Mouse (Mus musculus): ENCODE results near the gene Rad51d. TPM values are rescaled to one million over a fixed set of nuclear protein-coding genes. Genes with fewer than 3 reads are reported as not detected.
"Not testable (repeated sequence)": the region's sequence is repeated elsewhere in the genome, so short reads cannot be mapped to it uniquely, and the experiment has no call there.

Gene Rad51d
- polyA plus RNA-seq, 1 experiment from 2014 or later: 4.4 TPM

DNA sequence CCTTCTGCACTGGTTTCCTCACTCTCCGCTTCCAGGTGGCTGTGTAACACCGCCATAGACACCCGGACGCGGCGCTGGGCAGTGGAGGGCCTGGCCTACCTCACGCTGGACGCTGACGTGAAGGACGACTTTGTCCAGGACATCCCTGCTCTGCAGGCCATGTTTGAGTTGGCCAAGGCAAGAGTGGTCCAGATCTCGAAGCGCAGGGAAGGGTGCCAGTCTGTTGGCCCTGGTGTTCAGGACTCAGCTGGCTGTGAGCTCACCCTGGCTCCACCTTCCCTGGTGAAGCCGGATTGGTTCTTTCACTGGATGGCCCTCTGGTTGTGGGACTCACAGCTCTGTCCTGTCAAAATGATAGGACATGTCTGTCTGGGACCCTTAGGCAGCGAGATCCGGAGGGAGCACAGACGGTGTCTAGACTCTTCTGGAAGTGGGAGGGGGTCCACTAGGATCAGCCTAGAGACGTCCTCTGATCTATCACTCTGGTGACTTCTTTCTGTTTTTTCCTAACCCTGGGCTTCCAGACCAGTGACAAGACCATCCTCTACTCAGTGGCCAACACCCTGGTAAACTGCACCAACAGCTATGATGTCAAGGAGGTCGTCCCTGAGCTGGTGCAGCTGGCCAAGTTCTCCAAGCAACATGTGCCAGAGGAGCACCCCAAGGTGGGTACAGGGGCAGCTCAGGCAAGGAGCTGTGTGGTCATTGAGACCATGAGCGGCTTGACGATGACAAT, 38.7 kb upstream of the Rad51d start:
- TF ChIP-seq CTCF (IDR thresholded peaks at IDR 0.05; ENCODE audit: low read depth) (no peak), EP300 (IDR thresholded peaks at IDR 0.05; ENCODE audit: low read depth) (no peak)
- ATAC-seq: no peak
- H3K4me2 ChIP-seq (ENCODE audit: low read depth, low read length): no peak overlapping the region
- H3K4me1 ChIP-seq (ENCODE audit: insufficient read depth): peaks cover 2% of the 10 kb centered on the region; the same call in 1 of the 2 replicates
- DNase-seq: no peak
- no peak overlapping the region for H3K4me3 ChIP-seq (ENCODE audit: low read depth, low read length)
- no peak overlapping the region for H3K9ac ChIP-seq (replicated peaks)
- H3K27ac ChIP-seq (ENCODE audit: low read depth): no peak overlapping the region
- WGBS (ENCODE audit: insufficient replicate concordance): 44% methylated on average over 20 of the region's 20 CpGs
- no peaks in the 10 kb centered on the region for H3K36me3 ChIP-seq (replicated peaks; ENCODE audit: insufficient read depth, low read length)
- peaks cover 50% of the 10 kb centered on the region for H3K27me3 ChIP-seq (ENCODE audit: insufficient read depth, low read length)
- no peaks in the 10 kb centered on the region for H3K9me3 ChIP-seq (ENCODE audit: low read length)

DNA sequence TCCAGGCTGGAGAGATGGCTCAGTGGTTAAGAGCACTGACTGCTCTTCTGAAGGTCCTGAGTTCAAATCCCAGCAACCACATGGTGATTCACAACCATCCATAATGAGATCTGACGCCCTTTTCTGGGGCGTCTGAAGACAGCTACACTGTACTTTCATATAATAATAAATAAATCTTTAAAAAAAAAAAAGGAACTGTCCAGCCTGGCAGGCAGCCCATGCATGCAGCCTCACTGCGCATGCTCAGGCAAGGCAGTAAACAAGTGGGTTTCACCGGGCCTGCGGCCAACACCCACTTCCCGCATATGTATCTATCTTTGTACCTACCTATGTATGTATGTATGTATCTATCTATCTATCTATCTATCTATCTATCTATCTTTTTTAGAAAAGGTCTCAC, 33.5 kb upstream of the Rad51d start:
- not testable (repeated sequence) for H3K27ac ChIP-seq (ENCODE audit: low read depth); DNase-seq; H3K9me3 ChIP-seq (ENCODE audit: low read length); H3K9ac ChIP-seq (replicated peaks); H3K4me2 ChIP-seq (ENCODE audit: low read depth, low read length); H3K4me1 ChIP-seq (ENCODE audit: insufficient read depth); H3K36me3 ChIP-seq (replicated peaks; ENCODE audit: insufficient read depth, low read length); ATAC-seq; H3K4me3 ChIP-seq (ENCODE audit: low read depth, low read length)
- peaks cover 16% of the 10 kb centered on the region; the same call in 1 of the 2 replicates for H3K27me3 ChIP-seq (ENCODE audit: insufficient read depth, low read length)
- WGBS (ENCODE audit: insufficient replicate concordance): 77% methylated on average over 6 of the region's 6 CpGs

DNA sequence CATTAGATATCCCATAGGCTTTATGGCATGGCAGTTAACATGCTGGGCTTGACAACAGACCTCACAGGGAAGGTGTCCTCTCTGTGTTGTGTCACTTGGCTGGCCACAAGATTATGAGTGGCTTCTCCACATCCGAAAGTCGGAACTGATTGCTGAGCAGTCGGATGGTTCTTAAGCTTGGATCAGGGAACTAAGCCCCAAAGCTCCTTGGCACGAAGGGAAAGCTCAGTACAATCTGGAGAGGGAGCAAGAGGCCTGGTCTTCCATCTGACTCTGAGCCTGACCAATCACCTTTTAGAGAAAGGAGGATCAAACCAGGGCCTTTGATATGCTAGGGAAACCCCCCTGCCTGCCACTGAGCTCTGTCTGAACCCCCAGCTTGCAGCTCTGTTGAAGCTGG, 31.3 kb upstream of the Rad51d start:
- 68% methylated on average over 4 of the region's 4 CpGs for WGBS (ENCODE audit: insufficient replicate concordance)
- no peak overlapping the region for H3K27ac ChIP-seq (ENCODE audit: low read depth)
- no peak overlapping the region for H3K4me3 ChIP-seq (ENCODE audit: low read depth, low read length)
- ATAC-seq (no peak), DNase-seq (no peak)
- H3K4me1 ChIP-seq (ENCODE audit: insufficient read depth): no peaks in the 10 kb centered on the region
- peaks cover 15% of the 10 kb centered on the region; the same call in 1 of the 2 replicates for H3K27me3 ChIP-seq (ENCODE audit: insufficient read depth, low read length)
- TF ChIP-seq EP300 (IDR thresholded peaks at IDR 0.05; ENCODE audit: low read depth) (no peak), CTCF (IDR thresholded peaks at IDR 0.05; ENCODE audit: low read depth) (no peak)
- no peaks in the 10 kb centered on the region for H3K9me3 ChIP-seq (ENCODE audit: low read length)
- H3K36me3 ChIP-seq (replicated peaks; ENCODE audit: insufficient read depth, low read length): no peaks in the 10 kb centered on the region
- no peak overlapping the region for H3K4me2 ChIP-seq (ENCODE audit: low read depth, low read length)
- H3K9ac ChIP-seq (replicated peaks): no peak overlapping the region

DNA sequence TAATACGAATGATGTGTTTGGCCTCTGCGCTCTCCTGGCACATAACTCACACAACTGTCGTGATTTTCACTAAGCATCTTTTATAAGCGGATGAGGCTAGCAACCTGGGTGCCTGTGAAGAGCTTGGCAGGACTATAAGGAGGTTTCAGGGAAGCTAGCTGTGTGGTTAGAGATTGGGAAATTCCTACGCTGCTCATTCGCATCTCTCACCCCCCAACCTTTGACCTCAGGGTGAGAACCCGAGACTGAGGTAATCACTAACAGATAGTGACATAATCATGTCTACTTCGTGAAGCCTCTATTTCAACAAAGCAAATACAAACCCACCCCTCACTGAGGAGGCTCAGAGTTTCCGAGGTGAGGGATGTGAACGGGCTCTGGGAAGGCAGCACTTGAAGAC, 30.4 kb upstream of the Rad51d start:
- Histone ChIP-seq H3K4me2 (ENCODE audit: low read depth, low read length) (no peak overlapping the region), H3K27me3 (ENCODE audit: insufficient read depth, low read length) (peaks cover 15% of the 10 kb centered on the region; the same call in 1 of the 2 replicates), H3K4me3 (ENCODE audit: low read depth, low read length) (no peak overlapping the region), H3K9ac (replicated peaks) (no peak overlapping the region), H3K27ac (ENCODE audit: low read depth) (no peak overlapping the region), H3K4me1 (ENCODE audit: insufficient read depth) (no peaks in the 10 kb centered on the region), H3K36me3 (replicated peaks; ENCODE audit: insufficient read depth, low read length) (no peaks in the 10 kb centered on the region), H3K9me3 (ENCODE audit: low read length) (no peaks in the 10 kb centered on the region)
- TF ChIP-seq CTCF (IDR thresholded peaks at IDR 0.05; ENCODE audit: low read depth): no peak
- TF ChIP-seq EP300 (IDR thresholded peaks at IDR 0.05; ENCODE audit: low read depth): no peak
- no peak for DNase-seq
- 48% methylated on average over 10 of the region's 10 CpGs for WGBS (ENCODE audit: insufficient replicate concordance)
- ATAC-seq: peak; percentile 33; the same call in 1 of the 2 replicates

DNA sequence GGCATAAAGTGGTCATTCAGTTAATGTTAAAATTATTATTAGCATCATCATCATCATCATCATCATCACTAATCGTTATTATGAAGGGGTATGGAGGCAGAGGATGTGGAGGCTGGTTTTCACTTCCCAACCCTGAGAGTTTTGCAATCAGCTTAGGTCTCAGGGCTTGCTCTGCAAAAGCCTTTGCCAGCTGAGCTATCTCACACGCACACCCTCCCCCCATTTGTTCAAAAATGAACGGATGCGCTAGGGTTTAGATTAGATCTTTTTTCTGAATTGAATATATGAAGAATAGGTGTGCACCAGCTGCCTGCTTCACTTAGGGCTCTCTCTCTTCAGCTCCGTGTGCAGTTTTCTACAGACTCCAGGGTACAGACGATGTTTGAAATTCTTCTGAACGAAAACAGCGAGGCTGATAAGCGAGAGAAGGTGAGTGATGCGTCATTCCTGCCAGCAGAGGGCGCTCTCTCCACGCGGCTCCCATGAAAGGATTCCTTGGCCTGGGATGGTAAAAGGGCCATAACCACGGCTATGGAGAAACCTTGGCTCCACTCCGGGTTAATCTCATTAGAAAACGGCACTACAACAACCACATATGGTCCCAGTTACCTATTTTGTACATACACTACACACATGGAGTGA, 24.4 kb upstream of the Rad51d start:
- Histone ChIP-seq H3K27me3 (ENCODE audit: insufficient read depth, low read length) (0 out of 2 replicates have a peak, but pooled peaks cover 7% of the 10 kb centered on the region), H3K4me3 (ENCODE audit: low read depth, low read length) (no peak overlapping the region), H3K9me3 (ENCODE audit: low read length) (no peaks in the 10 kb centered on the region), H3K9ac (replicated peaks) (no peak overlapping the region), H3K4me1 (ENCODE audit: insufficient read depth) (no peaks in the 10 kb centered on the region), H3K27ac (ENCODE audit: low read depth) (no peak overlapping the region), H3K4me2 (ENCODE audit: low read depth, low read length) (peak overlapping the region; percentile 48; the same call in 1 of the 2 replicates), H3K36me3 (replicated peaks; ENCODE audit: insufficient read depth, low read length) (no peaks in the 10 kb centered on the region)
- WGBS (ENCODE audit: insufficient replicate concordance): 8% methylated on average over 16 of the region's 16 CpGs
- DNase-seq (peak; percentile 84), ATAC-seq (peak; percentile 51; the same call in 1 of the 2 replicates)
- TF ChIP-seq CTCF (IDR thresholded peaks at IDR 0.05; ENCODE audit: low read depth): peak; percentile 99
- no peak for TF ChIP-seq EP300 (IDR thresholded peaks at IDR 0.05; ENCODE audit: low read depth)

DNA sequence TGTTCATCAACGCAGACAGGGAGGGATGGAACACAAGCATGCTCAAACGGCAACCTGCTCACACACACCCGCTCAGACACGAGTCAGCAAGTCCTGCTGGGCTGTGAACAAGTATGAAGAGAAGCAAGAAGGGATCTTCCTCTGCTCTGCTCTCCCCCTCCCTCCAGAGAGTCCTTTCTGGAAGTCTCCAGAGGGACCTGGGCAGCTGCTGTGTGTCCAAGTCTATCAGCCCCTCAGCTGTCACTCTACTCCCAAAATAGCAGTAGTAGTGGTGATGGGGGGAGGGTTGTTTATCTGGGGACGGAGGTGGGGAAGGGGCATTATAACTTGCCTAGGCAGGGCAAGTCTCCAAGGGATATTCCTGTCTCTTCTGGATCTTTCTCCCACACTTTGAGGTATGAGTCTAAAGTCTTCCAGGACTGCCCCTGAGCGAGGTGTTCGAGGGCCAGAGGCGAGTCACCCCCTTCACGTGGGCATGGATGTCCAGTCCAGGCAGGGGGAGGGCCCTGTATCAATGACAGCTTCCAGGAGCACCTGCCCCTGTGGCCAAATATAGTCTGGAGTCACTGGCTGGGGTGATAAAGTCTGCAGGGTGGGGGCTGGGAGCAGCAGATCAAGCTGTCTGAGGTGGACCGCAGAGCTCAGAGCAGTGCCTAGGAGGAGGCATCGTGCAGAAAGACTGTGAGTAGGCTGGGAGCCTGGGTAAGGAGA, 20.4 kb upstream of the Rad51d start:
- no peak overlapping the region for H3K4me2 ChIP-seq (ENCODE audit: low read depth, low read length)
- peaks cover 8% of the 10 kb centered on the region for H3K4me1 ChIP-seq (ENCODE audit: insufficient read depth)
- no peak overlapping the region for H3K4me3 ChIP-seq (ENCODE audit: low read depth, low read length)
- no peak overlapping the region for H3K9ac ChIP-seq (replicated peaks)
- no peaks in the 10 kb centered on the region for H3K36me3 ChIP-seq (replicated peaks; ENCODE audit: insufficient read depth, low read length)
- 68% methylated on average over 11 of the region's 11 CpGs for WGBS (ENCODE audit: insufficient replicate concordance)
- H3K27ac ChIP-seq (ENCODE audit: low read depth): no peak overlapping the region
- DNase-seq: no peak
- ATAC-seq: no peak
- TF ChIP-seq CTCF (IDR thresholded peaks at IDR 0.05; ENCODE audit: low read depth) (no peak), EP300 (IDR thresholded peaks at IDR 0.05; ENCODE audit: low read depth) (no peak)
- H3K9me3 ChIP-seq (ENCODE audit: low read length): no peaks in the 10 kb centered on the region
- 0 out of 2 replicates have a peak, but pooled peaks cover 3% of the 10 kb centered on the region for H3K27me3 ChIP-seq (ENCODE audit: insufficient read depth, low read length)

All from liver, postnatal 0 days (tissue).